Mouse (Mus musculus) embryo, embryonic 10 days (tissue): ENCODE data around the gene Klc4.
A peak's percentile ranks its signal among the peaks of the same experiment; 100 is the strongest.

Source experiments
- DNase-seq: peaks from one replicate; pipeline ENCODE4 v3.0.0-alpha.2; 2015; ENCODE audit warnings: low spot score

The Klc4 gene

DNA sequence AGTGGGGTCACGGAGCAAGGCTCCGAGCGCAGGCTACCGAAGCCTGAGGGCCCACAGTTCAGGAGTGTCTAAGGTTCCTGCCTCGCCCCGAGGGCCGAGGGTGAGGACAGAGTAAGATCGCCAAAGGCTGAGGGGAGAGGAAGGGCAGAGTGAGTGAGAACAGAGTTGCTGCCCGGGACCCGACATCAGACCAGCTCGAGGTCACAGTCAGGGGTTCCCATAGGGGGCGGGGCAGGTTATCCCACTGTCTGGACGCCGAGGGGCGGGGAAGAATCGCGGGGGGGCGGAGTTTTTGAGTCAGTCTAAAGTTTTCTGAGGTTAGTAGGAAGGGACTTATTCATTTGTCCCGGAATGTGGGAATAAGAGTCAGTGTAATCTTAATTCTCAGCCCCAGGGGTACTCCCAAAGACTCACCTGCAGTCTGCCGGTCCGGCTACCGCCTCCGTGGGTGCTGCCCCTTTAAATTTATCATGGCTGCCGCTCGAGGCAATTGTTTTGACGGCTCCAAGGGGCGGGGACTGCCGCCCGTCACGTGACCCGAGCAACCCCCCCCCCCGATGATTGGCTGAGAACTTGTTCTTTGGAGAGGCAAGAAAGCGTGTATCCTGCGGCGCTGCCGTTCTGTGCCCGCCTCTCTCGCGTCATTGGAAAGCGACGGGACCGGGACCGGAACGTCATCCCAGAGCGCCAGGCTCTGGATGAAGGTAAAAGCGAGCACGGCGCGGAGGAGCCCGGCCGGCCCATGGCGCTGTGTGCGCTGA, at the start of gene Klc4, which contains the start of gene Mrpl2:
Gene Klc4, minus strand, starts transcription at position 462 of the 761 bp plus-strand sequence.
Gene Mrpl2, plus strand, starts transcription at position 669 of the 761 bp plus-strand sequence.
- DNase-seq = peak; percentile 98

DNA sequence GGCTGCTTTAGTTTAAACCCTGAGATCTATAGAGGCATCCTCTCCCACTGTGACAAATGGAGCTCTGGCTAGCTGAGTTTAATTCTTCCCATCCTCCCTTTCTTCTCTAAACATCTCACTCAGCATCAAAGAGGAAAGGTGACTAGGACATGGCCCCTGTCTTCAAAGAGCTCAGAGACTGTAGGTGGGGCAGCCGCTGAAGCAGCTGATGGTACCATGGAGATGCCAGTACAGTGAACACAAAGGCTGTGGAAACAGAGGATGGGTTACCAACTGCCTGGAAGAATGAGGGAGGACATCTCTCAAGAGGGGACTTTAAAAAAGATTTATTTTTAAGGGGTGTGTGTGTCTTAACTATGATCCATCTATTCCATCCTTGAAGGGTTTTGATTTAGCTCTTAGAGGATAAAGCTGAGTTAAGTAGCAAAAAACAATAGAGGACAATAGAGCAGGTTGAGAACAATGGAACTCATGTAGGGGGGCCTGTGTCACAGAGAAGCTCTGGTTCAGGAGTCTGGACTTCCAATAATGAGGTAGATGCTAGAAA, 48.8 kb upstream of the Klc4 start:
- no peak for DNase-seq

DNA sequence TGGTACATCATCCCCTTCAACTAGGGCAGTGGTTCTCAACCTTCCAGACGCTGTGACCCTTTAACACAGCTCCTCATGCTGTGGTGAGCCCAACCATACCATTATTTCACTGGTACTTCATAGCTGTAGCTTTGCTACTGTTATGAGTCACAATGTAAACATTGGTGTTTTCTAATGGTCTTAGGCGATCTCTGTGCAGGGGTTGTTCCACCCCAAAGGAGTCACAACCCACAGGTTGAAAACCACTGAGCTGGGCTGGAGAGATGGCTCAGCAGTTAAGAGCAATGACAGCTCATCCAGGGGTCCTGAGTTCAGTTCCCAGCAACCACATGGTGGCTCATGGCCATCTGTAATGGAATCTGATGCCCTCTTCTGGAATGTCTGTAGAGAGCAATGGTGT, 45.6 kb upstream of the Klc4 start:
- no peak for DNase-seq

DNA sequence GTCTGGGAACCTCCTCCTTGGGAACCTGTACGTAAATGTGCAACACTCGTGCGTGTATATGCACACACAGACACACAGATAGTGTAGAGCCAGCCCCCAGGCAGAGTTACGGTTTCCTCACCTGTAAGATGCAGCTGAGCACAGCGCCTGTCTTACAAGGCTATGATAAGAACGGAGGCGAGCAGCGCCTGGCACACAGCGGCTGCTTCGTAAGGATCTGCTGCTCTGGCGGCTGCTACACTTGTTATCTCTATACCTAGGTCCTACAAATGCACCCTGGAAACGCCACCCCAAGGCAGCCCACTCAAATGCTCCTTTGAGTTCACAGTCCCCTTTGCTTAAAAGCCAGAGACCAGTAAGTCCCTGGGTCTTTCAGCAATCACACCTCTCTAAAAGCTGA, 44.8 kb upstream of the Klc4 start:
- DNase-seq = no peak

DNA sequence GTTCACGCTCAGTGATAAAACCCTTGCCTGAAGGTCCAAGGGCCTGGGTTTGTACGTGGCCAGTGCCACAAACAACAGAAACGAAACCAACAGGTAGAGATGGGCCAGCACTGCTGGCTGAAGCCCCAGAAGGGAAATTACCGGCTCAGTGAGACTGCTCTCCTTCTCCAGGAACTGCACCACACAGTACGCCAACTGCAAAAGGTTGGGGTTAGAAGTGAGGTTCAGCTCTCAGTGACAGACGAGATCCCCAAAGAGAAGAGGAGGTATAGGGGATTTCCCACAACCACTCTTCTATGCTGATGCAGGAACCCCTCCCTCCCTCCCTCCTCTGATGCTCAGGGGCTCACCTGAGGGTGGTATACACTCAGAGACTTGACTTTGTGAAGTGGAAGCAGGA, 40.1 kb upstream of the Klc4 start:
- DNase-seq = no peak

DNA sequence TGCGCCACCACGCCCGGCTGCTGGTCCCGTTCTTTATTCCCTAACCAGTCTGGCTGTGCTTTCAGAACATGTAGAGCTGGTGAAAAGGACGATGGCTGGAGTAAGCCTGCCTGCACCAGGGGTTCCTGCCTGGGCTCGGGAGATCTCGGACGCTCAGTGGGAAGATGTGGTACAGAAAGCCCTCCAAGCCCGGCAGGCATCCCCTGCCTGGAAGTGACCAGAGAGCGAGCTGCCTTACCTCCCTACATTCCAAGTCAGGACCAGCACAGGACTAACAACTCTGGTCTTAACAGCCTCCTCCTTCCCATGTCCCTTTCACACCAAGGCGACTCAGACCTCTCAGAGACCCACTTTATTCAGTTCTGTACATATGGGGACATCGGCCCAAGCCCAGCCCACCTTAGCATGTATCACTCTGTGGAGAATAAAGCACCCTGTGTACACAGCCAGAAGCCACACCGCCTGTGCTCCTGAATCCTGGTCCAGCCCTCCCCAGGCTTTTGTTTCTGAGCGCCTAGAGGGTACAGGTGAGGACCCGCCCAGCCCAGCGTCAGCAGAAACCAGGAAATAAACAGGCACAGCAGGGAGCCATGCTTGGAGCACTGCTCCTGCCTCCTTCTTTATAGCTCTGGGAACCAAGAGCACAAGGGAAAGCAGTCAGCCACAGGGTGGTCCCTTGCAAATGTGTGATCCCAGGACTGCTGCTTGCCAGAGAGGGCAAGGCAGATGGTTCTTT, 37.0 kb upstream of the Klc4 start:
- DNase-seq = no peak

DNA sequence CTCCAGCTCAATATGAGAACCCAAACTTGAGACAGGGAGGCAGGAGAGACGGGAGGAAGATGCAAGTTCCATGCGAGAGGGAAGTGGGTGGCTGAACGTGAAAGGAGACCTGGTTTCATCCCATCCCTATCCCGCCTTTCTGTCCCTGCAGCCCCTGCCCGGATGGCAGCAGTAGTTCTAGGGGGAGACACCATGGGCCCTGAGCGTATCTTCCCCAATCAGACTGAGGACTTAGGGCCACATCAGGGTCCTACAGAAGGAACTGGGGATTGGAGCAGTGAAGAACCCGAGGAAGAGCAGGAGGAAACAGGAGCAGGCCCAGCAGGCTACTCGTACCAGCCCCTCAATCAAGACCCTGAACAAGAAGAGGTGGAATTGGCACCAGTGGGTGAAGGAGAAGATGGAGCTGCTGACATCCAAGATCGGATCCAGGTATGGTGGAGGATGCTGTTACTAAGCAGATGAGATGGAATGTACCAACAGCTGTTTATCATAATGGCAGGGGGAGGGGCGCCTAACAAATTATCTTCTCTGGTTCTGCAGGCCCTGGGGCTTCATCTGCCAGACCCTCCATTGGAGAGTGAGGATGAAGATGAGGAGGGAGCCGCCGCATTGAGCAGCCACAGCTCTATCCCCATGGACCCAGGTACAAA, 35.8 kb upstream of the Klc4 start:
- no peak for DNase-seq

DNA sequence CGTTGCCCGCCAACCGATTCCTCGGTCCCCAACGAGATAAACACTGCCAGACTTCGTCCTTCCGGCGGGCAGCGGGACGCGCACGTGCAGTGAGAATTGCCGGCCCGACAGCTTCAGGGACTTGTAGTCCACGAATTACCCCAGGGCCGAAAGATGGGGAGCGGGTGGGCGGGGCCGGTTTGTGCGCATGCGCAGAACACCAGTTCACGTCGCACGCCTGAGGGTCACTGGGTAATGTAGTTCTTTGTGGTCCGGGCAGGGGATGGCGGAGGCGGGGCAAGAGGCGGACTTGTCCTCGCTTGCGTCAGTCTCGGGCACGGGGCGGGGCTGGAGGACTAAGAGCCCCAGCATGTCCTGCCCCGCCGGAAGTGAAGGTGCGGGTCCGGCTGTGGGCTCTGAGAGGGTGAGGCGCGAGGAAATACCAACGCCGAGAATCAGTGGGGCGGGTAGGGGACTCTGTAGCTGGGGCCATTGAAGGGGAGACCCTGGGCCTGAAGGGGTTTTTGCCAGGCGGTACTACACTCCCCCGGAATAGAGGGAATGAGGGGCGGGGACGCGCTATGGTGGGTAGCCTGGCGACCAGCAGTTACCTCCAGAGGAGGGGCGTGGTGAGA, 35.0 kb upstream of the Klc4 start, which contains the start of gene Klhdc3:
Gene Klhdc3, minus strand, starts transcription at position 155 of the 614 bp plus-strand sequence.
- peak; percentile 99 for DNase-seq

DNA sequence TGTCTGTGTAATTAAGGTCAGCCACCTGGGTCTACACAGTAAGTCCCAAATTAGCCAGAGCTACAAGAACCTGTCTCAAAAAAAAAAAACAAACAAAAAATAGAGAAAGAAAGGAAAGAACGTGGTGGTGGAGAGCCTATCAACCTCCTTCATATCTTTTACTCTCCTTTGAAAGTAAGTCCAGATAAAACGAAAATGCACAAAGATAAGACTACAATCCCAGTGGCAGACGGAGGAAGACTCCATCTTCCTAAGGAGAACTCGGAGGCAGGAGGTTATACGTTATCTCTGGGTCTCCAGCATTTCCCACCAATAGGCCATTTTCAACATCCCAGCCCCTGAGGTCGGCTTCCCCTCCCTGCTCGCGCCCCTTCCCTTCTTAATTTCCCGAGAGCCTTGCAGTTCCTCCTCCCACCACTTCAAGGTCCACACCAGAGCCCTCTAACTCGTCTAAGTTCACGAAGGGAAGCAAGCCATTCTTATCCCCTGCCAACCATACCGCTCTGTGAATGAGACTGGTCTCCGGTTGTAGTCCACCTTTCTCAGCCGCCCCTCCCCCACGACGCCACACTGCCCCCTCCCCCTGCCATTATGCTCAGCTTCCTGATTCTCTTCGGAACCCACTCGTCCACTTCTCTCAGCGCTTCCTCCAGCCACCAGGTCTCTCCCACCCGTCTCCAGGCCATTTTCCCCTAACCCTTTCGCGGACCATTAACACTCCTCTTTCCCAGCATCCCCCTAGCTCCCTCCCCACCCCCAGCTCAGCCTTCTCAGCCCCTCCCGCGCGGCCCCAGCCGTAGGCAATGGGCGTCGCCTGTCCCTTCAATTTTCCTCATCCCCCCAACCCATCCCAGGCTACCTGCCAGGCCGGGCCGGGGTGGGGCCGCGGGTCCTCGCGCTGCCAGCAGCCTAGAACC, 34.3 kb upstream of the Klc4 start:
- peak; percentile 61 for DNase-seq

DNA sequence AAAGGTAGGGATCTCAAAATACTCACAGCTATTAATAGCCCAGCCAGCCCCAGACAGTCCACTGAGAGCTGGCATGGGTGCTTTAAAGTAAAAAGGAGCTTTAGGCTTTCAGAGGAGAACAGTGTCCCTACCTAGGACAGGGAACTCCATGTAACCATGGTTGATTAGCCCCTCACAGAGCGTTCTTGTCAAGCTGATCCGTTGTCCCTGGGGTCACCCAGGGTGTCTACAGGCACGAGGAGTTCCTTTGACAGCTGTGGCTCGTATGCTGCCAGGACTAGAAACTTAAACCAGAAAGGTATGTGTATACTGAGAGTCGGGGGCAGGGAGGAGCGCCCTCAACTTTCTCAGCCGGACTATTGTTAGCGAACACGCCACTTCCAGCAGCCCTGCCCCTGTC, 33.1 kb upstream of the Klc4 start:
- no peak for DNase-seq

DNA sequence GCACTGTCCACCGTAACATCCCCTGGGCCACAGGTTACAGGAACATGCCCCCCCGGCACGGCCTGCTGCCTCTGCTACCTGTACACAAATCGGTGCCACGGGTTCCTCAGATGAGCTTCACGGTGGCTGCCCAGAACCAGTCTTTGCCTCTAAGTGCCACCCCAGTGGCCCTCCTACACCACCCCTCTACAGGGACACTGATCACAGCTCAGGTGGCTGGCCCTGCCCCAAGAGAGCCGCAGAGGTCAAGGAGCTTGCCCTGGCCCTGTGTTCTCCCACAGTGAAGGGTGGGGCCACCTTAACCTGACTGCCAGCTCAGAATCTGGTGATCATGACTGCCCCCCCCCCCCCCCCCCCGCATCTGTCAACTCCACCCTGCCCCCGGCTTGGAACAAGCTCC, 32.6 kb upstream of the Klc4 start, which contains the start of gene Mea1:
Gene Mea1, plus strand, starts transcription at position 378 of the 400 bp plus-strand sequence.
- no peak for DNase-seq

DNA sequence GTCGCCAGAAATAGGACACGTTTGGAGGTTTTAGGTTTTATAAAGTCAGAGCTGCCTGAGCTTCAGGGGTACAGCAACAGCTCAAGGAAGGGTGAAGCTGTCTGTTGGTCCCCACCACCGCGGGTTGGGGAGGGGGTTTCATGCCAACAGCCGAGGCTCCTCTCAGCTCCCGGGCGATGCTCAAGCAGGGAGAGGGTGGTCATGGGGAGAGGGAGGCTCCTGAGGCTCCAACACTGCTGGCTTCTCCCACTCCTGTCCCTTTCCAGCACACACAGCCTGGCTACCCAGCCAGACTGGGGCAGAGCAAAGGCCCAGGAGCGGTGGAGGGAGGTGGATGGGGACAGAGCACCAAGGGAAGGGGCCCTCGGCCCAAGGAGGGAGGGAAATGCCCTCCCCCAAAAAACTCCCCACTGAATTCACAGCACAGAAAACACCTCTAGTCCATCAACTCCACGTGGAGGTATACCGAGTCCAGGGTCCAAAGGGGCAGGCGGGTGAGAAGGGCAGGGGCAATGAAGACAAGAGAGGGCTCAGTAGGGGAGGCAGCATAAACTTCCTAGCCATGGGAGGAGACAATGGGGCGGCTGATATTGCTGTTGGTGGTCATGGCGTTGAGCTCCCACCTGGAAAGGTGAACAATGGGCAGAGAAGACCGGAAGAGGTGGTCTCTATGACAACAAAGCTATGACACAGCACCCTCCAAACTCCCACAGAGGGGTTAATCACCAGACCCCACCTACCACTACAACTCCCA, 28.9 kb upstream of the Klc4 start:
- DNase-seq = no peak

DNA sequence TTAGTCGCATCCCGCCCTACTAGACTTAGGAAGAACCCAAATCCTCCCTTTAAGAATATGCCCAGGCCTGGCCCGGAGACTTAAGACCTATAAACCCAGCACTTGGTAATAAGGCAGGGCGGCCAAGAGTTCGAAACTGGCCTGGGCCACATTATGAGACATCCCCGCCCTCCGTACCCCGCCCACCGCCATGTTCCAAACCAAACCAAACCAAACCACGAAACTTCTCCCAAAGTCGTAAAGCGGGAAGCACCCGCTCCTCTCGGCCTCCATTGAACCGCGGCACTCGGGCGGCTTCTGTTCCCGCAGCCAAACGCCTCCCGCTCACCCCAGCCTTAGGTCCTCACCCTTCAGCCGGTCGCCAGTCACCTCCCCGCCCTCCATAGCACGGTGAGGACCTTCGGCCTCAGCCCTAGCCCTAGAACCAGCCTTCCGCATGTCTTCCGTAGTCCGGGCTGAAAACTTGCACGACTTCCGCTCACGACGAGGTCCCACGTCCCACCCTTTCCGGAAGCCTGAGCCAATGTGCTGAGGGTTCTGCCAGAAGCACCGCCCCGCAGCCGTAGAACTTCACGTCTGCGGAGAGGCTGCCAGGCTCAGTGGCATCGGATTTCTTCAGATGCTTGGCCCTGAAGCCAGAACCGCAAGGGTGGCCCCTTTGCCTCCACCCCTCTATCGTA, 28.2 kb upstream of the Klc4 start, which contains the start of gene Rrp36:
Gene Rrp36, minus strand, starts transcription at position 503 of the 680 bp plus-strand sequence.
- peak; percentile 97 for DNase-seq

DNA sequence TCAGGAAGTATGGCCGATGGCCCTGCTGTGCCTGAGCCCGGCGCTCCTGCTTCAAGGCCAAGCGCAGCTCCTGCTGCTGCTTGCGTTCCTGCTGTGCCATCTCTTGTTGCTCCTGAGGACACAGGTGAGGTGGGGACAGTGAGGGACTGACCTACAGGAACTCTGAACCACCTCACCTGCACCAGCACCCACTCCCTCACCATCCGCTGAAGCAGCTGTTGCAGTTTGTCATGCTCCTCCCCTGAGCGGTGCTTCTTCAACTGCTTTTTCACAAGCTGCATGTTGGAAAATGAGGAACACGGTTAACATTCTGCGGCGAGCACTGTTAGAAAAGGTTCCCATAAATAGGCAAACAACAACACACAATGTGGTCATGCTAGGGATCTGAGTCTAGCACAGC, 24.1 kb upstream of the Klc4 start:
- DNase-seq = no peak

DNA sequence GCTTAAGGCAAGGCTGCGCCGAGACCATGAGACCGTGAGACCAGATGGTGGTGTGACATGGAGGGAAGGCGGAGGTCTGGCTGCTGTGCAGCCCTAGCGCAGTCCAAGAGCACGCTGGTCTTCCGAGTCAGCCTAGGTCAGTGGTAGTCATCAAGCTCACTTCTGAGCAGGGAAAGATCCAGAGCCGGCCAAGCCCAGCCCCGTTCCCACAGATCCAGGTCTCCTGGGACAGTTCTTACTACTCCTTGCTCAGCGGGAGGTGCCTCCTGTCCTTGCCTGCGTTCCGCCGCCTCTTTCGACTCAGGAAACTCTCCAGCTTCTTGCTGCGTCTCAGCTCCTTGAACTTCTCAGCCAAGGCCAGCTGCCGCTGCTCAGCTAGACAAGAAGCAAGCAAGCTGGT, 21.9 kb upstream of the Klc4 start:
- no peak for DNase-seq

DNA sequence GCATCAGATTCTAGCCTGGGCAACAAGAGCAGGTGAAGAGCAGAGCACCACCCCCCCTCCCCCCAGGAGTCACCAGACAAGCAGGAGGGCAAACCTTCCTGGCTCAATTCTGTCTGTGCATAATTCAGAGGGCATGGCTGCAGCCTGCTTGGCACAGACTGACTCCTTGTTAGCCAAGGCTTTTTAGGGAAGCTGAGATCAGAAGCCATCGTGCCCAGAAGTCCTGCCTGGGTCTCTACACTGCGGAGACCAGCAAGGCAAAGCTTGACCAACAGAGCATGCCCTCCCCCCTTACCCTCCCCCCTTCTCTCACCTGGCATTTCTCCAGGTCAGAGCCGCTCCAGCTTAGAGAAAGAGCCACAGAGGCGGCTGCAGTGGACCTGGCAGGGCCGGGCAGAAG, 16.9 kb upstream of the Klc4 start:
- no peak for DNase-seq

DNA sequence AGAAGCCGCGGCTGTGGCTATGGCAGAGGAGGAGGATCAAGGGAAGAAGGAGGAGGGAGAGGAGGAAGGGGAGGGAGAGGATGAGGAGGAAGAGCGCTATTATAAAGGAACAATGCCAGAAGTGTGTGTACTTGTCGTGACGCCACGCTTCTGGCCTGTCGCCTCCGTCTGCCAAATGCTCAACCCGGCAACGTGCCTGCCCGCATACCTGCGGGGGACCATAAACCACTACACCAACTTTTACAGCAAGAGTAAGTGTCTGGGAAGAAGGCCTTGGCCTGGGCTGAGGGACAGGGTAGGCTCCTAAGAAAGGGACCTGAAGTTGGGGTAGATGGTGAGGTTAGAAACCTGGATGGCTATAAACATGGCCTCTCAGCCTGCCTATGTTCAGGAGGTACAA, 16.2 kb upstream of the Klc4 start:
- no peak for DNase-seq

DNA sequence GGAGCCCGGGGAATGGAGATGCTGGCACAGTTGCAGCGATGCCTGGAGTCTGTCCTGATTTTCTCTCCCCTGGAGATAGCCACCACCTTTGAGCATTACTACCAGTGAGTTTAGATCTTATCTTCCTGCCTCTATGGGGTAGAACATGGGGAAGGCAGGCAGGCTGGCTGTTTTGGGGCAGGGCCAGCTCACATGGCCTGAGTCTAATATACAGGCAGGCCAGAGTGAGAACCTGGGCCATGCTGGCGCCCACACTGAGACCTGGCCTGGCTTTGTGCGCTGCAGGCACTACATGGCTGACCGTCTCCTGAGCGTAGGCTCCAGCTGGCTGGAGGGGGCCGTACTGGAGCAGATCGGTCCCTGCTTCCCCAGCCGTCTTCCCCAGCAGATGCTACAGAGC, 15.5 kb upstream of the Klc4 start:
- no peak for DNase-seq

DNA sequence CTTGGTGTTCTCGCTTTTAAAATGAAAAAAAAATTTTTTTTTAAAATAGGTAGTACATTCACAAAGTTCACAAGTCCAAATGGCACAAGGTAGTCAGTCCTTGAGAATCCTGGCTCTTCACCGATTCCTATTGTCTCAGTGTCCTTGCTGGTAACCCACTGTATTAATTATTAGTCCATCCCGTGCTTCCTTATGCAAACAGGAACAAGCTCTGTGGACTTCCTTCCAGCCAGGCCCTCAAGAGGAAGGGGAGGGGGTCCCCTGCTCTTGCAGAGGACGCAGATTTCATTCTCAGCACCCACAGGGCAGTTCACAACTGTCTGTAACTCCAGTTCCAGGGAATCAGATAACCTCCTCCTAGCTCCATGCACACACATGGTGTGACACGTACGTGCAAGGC, 10.2 kb upstream of the Klc4 start:
- DNase-seq = no peak
